Mouse (Mus musculus): ENCODE data around the gene Lix1.

Lix1 gene

GRCm38 (mm10) chr17:17402222-17403004 is at the start of gene Lix1:
TSS of gene Lix1 (plus strand) at chr17:17402672.
- DNase-seq (ENCODE audit: low spot score), result peak; percentile 92

DNA sequence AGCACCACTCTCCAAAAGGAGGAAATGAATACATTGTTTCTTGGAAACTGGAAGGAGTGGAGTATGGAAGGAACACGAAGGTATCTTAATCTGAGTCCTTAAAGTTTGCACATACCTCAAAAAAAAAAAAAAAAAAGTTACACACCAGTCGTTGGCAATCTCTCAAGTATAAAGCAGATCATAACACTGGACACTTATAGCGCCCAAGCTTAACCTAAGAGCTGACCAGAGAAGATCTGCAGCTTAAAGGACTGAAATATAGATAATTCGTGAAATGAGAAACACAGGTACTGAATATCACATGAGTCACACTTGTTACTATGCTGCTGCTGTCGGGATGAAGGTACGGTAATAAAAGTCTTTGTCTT is 28.9 kb upstream of the Lix1 start:
- DNase-seq (ENCODE audit: low spot score), result peak; percentile 7

DNA sequence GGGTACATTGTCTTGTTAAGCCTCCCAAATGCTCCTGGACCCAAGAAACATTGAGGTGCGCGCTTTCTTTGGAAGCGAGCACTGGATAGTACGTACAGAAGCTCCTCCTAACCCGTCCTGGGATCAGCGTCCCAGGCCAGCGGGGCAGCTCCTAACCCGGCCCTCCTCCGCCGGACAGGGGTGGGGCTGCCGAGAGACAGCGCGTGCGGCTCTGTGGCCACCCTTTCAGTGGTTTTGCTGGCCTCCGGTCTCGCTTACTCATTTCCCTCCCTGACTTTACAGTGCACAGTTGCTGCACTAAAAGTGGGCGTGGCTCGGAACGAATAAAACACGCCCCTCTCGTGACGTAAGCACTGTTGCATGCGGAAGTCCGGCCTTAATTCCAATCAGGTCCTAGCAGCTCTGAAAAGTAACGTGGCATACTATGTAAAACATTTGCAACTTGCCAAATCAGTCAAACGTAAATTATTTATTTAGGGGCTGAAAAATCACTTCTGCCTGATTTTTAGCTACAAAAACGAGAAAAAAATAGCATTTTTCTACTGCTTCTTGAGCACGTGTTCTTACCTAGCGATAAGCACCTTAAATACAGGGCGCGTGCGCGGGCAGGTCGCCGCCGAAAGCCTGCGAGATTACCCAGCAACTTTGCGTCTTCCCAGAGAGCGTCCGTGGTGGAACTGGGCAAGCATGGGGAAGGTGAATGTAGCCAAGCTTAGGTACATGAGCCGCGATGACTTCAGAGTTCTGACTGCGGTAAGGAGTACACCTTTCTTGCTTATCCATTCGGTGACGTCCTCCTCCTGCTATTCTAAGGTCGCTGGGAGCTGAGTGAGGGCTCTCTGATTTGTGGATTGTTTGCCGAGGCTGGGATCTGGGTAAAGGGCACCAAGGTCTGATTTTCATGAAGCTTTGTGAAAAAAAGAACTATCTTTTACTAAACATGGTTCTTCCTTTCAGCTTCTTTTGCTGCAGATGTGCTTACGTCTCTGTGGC is 28.3 kb upstream of the Lix1 start, which contains the start of gene Riok2:
Gene Riok2 (plus strand): TSS at position 392 of the 993 bp plus-strand sequence.
- peak; percentile 100 for DNase-seq (ENCODE audit: low spot score)

DNA sequence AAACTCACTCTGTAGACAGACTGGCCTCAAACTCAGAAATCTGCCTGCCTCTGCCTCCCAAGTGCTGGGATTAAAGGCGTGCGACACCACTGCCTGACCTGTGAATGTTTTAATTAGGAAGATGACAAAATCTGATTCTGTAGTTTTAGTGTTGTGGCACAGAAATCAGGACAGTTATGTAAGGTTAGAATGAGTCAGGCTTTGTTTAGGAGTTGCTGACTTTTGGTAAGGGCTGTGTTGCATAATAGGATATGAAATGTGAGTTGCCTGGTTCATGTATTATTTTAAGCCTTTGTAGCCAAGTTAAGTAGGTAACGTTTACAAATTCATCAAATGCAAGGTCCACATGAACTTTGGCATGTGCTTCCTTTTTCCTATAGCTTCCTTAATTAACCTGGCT is 26.9 kb upstream of the Lix1 start:
- DNase-seq (ENCODE audit: low spot score), result no peak

DNA sequence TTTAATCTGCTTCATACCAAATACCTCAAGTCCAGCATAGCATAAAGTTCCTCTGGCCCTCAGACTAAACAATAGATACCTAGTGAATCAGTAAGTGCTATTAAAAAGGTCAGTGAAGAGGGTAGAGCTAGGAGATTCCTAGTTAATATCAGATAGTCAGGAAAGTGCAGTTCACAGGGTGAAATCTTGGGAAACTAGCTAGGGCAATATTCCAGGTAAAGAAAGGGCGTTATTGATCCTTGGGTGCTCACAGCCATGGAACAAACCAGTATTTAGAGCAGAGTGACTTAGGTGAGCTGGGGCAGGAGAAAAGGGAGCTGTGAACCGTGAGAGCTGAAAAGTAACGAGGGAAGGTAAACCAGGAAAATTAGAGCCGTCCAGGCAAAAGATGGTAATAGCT is 18.8 kb upstream of the Lix1 start:
- DNase-seq (ENCODE audit: low spot score), result no peak

DNA sequence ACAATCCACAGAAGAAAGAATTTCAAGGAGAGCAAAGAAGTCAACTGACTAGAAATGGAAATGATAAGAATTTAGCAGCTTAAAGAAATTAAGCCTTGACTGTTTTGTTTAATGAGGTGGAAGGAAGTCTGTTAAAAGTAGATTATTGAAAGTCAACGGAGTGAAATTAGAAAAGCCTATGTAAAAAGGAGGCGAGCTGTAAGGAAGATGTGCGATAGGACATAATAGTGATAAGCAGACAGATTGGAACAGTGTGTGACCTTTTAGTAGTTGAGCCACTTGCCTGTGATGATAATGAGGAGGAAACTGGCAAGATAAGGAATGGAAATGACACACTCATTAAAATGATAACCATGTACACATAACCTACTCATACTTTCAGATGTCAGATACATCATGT is 18.0 kb upstream of the Lix1 start:
- DNase-seq (ENCODE audit: low spot score), result no peak

DNA sequence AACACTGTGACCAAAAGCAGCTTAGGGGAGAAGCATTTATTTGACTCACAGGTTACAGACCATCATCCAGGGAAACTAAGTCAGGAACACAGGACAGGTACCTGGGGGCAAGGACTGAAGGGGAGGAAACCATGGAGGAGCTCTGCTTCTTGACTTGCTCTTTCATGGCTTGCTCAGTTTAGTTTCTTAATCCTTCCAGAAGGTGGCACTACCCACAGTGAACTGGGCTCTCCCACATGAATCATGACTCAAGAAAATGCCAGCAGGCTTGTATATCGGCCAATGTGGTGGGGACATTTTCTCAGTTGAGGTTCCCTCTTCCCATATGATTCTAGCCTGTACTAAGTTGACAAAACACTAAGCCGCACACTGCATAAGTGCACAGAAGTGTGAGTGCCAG is 16.4 kb upstream of the Lix1 start:
- DNase-seq (ENCODE audit: low spot score), result peak; percentile 24

- DNase-seq (ENCODE audit: low spot score), result no peak
Measured at GRCm38 (mm10) chr17:17391823-17392222, 10.6 kb upstream of the Lix1 start.

GRCm38 (mm10) chr17:17392863-17393262 is 9.6 kb upstream of the Lix1 start:
- peak; percentile 53 for DNase-seq (ENCODE audit: low spot score)

DNA sequence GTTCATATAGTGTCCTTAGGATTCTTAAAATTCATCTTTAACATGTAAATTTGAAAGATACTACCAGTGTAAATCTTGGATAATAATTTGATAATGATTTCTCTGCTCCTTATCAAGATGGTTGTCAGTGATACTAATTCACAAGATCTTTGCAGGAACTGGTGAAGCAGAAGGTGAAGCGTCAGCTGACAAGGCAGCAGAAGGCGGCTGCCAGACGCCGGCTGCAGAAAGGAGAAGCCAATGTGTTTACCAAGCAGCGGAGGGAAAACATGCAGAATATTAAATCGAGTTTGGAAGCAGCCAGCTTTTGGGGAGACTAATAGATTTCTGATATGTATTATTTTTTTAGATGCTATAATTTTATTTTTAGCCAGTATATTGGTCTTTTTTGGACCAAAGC is 9.2 kb upstream of the Lix1 start:
- no peak for DNase-seq (ENCODE audit: low spot score)

DNA sequence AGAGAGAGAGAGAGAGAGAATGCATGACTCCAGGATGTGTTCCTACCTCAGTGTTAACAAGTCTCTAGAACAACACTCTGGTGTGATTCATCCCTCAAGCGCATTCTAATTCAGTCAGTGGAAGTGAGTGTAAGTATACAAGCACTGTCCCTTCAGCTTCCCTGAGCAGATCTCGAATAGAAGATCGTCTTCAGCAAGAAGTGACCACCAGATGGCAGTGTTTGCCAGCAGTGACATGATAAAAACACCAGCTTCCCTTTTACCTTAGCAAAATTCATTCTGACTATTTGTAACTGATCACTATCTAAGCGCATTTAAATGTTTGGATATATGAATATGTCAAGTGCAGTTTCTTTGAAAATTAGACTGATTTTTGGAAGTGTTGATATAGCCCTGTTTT is 8.1 kb upstream of the Lix1 start:
- DNase-seq (ENCODE audit: low spot score), result peak; percentile 88

DNA sequence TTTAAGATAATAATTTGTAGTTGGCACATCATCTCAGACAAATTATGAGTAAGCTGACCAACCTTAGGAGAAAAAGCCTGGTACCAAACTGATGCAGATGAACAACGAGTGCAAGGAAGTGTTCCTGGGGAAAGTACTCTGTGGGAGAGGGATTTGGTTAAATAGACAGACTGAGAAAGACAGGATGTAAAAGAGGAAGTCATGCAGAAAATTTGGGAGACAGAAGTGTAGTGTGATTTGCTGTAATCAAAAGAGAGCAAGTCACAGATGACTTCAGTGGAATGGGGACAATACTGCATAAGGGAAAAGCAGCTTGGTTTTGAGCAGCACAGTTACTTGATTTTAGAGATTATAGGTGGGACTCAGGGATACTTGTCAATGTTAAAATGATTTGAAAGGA is 5.6 kb upstream of the Lix1 start:
- no peak for DNase-seq (ENCODE audit: low spot score)

DNA sequence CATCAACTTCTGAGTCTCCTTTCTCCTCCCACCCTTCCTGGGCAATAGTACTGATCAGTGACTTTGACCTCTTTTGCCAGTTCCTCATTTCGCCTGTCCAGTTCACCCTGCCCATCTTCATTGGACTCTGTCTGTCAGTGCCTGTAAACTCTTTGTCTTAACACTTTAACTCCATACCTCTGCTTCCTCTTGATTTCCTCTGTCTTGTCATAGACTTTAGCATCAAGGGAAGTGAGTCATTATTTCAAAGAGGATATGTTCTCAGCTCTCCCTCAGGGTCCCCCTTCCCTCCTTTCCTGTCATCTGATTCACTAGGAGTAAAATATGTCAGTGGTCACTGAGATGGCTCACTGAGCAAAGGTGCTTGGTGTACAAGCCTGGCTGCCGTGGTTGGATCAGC is 3.8 kb upstream of the Lix1 start:
- DNase-seq (ENCODE audit: low spot score), result no peak

DNA sequence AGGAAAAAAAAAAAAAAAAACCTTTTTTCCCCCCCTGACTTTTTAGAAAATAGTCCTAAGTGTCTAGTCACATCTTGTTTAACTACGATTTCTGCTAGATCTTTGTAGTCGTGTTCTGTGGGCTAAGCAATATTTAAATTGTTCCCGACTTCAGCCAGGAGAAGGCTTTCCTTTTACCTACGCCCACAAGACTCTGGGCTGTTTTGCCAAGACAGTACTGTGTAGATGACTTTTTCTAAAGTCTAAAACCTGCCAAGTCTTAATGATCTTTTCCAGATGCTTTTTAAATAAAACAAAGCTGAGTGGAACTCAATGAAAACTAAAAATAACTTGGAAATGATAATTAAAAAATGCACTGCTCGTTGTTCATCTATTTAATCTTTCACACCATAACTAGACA is 566 bp downstream of the Lix1 start:
- no peak for DNase-seq (ENCODE audit: low spot score)

DNA sequence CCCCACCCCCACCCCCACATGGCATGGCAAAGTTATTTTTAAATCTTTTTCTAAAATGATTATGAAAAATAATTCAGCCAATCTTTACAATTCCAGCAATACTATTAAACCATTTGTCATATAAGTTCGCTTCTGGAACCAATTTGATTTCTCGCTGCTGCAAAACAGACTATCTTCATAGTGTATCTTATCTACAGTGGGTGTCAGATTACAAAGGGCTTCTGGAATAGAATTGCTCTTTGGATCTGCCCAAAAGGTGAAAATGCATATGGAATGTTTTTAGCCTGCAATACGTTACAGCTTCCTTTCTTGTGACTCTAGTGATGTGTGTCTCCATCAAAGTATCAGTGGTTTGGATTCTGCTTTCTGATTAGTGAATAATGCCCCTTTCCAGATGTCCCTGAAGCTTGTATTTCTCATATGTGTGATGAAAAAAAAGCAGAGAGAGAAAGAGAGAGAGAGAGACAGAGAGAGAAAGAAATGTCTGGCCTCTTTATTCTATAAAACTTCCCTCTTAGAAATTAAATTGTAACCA is 1.2 kb downstream of the Lix1 start:
- DNase-seq (ENCODE audit: low spot score), result peak; percentile 51

DNA sequence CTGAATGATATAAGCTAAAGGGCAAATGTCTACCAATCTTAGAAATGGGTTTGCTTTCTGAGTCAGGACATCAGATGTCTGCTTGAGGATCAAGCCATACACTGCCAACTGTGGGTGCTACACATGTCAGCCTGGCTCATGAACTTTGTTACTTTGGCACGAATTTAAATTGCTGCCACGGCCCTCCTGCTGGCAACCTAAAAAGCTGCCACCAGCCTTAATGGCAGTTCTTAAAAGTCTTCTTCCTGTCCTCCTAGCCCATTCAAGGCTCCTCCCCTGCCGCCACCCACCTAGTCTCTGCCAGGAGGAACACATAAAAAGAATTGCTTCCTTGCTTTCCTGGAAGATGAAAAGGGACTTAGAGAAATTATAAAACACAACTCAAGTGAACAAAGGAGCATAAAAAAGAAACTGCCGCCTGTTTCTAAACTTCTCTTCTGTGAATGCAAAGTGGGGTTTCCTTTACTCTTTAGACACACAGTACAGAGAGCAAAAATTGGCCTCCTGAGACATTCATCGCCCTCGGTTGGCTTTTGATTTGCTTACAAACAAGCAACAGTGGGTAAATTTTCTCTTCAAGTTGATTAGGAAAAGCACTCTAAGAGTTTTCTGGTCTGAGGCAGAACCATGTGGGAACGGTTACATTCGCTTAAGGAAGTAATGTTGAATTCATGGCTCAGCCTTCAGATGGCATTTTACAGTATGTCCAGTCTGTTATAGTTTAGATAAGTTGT is 2.5 kb downstream of the Lix1 start:
- DNase-seq (ENCODE audit: low spot score), result peak; percentile 22

DNA sequence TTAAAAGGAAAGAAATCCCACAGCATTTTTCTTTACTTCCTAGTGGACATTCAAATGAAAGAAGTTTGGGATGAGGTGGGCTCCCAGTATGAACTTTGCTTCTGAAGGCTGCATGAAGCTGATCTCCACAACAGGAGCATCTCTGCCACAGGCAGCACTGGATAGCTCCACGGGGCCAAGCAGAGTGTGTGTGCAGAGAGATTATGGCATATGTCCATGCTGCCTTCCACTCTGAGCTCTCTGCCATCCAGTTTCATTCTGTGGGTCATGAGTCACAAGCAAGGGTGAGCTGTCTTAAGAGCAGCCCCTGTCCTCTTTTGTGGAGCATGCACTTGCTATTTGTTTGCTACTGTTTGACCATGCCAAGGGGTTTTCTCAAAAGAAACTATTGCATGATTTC is 3.1 kb downstream of the Lix1 start:
- DNase-seq (ENCODE audit: low spot score), result no peak

GRCm38 (mm10) chr17:17408137-17408536 is 5.7 kb downstream of the Lix1 start:
- no peak for DNase-seq (ENCODE audit: low spot score)

GRCm38 (mm10) chr17:17408720-17409478 is 6.4 kb downstream of the Lix1 start:
- peak; percentile 32 for DNase-seq (ENCODE audit: low spot score)

DNA sequence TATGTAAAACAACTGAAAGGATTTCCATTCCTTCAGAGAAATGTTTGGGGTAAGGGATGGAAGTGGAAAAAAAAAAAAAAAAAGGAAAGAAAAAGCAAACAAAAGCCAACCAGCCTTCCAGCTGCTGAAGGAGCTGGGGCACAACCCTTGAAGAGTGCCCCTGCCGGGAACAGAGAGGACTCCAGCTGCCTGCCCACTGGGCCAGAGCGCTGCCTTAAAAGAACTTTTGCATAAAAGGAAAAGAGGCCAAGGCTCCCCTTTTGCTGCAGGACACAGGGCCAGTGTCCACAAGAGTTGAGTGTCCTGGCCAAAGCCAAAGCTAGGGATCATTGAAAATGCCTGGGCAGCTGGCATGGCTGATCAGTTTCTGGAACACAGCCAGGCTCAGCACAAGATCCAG is 7.1 kb downstream of the Lix1 start:
- DNase-seq (ENCODE audit: low spot score), result peak; percentile 77

- no peak for DNase-seq (ENCODE audit: low spot score)
Measured at GRCm38 (mm10) chr17:17411443-17411842, 9.0 kb downstream of the Lix1 start.
